Mouse (Mus musculus) liver, embryonic 14.5 days (tissue): Measurements from ENCODE around the gene Tbc1d4.

Experiments
- CTCF ChIP-seq: IDR thresholded peaks from 2 replicates; pipeline ENCODE4 v1.5.1; 2016; ENCODE audit warnings: antibody characterized with exemption, low read depth, control low read depth
- EP300 ChIP-seq: IDR thresholded peaks from 2 replicates; pipeline ENCODE4 v1.6.1; 2016; ENCODE audit warnings: antibody characterized with exemption, low read depth

- TF ChIP-seq CTCF (no peak), EP300 (no peak)
Measured at GRCm38 (mm10) chr14:101610701-101611100, 1.7 kb upstream of the Tbc1d4 start.
